Mouse (Mus musculus) lung, adult 2 months (tissue): ENCODE results near the gene Dnah3.

Experiments
- CTCF ChIP-seq: fragments of 200-500 bp; IDR thresholded peaks from 2 replicates; pipeline ENCODE4 v1.5.1; 2011; ENCODE audit warnings: mild to moderate bottlenecking, low read length, control low read depth; ENCODE audit not compliant: insufficient read depth
- POLR2A ChIP-seq: fragments of 200-500 bp; IDR thresholded peaks from 2 replicates; pipeline ENCODE4 v1.6.1; 2011; ENCODE audit warnings: low read depth, mild to moderate bottlenecking, control low read depth, low read length, borderline replicate concordance; ENCODE audit errors: extremely low read depth

DNA sequence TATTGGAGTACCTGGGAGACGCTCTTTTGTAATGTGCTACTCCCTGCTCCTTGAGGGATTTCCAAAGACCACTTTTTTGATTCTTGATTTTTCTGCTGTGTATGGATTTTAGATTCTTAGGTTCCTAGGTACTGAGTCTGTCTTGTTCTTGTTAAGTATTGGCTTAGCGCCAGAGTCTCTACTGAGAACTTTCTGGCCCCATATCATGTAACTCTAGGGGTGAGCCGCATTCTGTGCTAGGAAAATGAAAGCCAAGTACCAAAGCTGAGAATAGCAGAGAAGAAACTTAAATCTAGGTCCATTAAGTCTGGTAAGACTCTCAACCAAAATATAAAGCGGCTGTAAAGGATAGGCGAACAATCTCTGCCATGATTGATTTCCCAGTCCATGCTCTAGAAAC, 21.9 kb upstream of the Dnah3 start:
- TF ChIP-seq CTCF (no peak), POLR2A (no peak)
